Mouse (Mus musculus) fibroblast of lung, adult 2 months (primary cell): Measurements from ENCODE around the gene Sh3bgrl.

Experiments
- DNase-seq: peaks from one replicate; pipeline ENCODE4 v3.0.0-alpha.2; 2011; ENCODE audit warnings: low read depth

Gene Sh3bgrl

GRCm38 (mm10) chrX:109131834-109132233, 36.7 kb downstream of the Sh3bgrl start:
- no peak for DNase-seq

GRCm38 (mm10) chrX:109132463-109132862, 37.3 kb downstream of the Sh3bgrl start:
- no peak for DNase-seq

GRCm38 (mm10) chrX:109133500-109133899, 38.3 kb downstream of the Sh3bgrl start:
- DNase-seq = no peak

GRCm38 (mm10) chrX:109136306-109136705, 41.1 kb downstream of the Sh3bgrl start:
- DNase-seq = no peak

DNA sequence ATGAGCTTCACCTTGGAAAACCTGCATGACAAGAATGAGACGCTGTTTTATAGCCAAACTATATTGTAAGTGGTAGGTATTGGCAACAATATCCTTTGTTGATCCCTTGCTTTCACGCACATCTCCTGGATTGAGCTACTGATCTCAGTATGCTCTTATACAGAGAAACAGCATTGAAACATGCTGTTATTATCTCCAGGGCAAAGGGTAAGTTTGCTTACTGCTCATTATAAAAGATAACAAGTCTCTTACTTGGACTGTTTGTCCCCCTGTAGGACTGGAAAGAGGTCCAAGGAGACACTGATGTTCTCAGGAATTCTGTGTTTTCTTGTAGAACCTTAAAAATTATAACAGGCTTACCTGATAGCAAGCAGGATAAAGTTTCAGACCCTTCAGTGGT, 41.7 kb downstream of the Sh3bgrl start:
- DNase-seq = no peak

- no peak for DNase-seq
Observed at GRCm38 (mm10) chrX:109137295-109137694, 42.1 kb downstream of the Sh3bgrl start.

DNA sequence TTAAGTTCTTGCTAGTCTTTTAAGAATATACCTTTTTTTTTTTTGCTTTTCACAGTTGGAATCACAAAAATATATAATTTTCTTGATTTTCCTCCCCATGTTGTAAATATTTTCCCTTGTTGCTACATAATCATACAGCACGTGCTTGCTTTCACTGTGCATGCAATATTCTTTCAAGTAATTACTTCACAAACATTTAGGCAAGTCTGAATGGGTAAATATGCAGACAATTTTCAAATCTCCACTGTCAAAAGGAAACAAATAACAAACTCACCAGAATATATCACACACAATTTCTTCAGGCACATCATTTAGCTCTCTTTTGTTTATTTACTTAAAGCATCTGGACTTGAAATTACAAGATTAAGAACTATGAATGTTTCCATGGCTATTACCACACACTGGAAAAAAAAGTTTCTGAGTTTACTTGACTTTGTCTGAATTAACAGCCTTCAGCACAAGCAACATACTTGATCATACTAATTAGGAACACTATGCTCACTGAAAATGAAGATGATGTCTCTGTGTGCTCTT, 46.2 kb downstream of the Sh3bgrl start:
- no peak for DNase-seq

GRCm38 (mm10) chrX:109142281-109142680, 47.1 kb downstream of the Sh3bgrl start:
- no peak for DNase-seq

- DNase-seq = no peak
Observed at GRCm38 (mm10) chrX:109145779-109146178, 50.6 kb downstream of the Sh3bgrl start.

DNA sequence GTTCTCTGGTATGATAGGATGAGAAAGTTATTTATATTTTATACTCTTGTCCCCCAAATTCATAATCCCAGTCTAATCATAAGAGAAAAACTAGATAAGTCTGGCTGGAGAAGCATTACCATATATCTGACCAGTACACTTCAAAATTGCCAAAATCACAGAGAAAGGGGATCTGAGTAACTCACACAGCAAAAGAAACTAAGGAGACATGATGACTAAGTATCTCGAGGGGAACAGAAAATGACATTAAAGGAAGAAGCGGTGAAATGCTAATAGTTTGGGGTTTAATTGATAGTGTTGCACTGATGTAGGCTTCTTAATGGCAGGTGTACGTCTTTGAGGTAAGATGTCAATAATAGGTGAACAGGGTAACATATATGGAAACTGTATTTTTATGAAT, 51.9 kb downstream of the Sh3bgrl start:
- no peak for DNase-seq

DNA sequence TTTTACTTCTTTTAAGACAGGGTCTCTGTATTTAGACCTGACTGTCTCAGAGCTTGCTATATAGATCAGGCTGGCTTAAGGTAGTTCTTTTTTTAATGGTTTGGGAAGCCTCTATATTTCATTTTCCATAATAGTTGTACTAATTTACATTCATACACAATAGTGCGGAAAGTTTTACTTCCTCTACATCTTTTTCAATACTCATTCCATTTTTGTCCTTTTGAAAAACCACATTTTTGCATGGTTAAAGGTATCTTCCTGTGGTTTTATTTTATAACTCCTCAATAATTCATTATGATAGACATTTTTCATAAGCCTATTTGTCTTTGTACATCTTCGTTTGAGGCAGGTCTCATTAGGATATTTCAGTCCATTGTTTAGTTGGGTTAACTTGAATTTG, 56.1 kb downstream of the Sh3bgrl start:
- no peak for DNase-seq

- DNase-seq = no peak
Observed at GRCm38 (mm10) chrX:109160326-109160725, 65.2 kb downstream of the Sh3bgrl start.

DNA sequence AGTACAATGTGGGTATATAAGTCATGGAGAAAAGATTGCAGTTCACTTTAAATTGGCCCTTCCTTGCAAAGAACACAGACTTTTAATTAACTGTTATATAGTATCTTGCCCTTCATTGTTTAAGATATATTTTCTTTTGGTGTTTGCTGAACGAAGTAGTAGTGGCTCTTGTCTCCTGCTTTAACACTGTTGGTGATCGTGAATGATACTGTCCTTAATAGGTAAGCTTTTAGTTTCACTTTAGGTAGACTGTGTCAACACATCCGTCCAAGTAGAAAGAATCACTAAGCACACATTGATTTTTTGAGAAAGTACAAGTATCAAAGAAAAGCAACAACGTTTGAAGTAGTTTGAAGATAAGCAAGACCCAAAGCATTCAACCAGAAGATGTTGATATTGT, 65.7 kb downstream of the Sh3bgrl start:
- DNase-seq = no peak

DNA sequence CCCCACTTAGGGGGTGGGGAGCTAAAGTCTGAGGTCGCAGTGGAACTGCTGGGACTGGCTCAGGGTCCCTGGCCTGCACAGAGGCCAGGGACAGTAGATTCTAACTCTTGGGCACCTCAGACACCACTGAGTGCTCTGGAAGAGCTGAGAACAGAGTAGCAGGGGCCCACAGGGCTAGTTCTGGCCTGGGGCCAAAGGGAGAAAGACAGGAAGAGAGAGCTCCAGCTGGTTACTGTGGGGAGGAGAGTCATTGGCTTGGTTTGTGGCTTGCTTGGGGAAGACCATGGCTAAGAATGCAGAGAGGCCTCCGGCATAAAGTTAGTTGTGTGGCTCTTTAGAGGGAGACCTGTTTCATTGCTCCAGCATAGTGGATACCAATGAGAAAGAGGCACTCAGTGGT, 79.9 kb downstream of the Sh3bgrl start:
- no peak for DNase-seq

GRCm38 (mm10) chrX:109175470-109175869, 80.3 kb downstream of the Sh3bgrl start:
- no peak for DNase-seq

GRCm38 (mm10) chrX:109184706-109185478, 89.7 kb downstream of the Sh3bgrl start:
- DNase-seq = no peak

- DNase-seq = no peak
Observed at GRCm38 (mm10) chrX:109189607-109190006, 94.4 kb downstream of the Sh3bgrl start.

GRCm38 (mm10) chrX:109190969-109191368, 95.8 kb downstream of the Sh3bgrl start:
- DNase-seq = no peak

DNA sequence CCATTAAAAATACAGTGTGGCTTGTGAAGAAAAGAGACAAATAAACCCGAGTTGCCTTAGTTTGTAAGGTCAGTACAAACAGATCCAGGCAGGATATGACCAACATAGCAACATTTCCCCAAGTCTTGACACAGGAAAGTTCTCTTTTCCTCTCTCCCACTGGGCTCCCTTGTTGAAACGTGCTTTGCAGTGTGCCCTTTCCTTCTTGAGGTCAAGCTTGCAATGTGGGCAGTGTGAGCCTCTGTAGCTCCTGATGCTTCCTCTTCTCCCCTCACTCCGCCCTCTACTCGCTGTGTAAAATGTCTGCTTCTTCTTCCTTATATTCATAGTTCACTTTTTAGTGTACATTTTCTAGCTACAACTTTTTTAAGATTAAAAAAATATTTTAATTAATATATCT, 96.3 kb downstream of the Sh3bgrl start:
- DNase-seq = no peak

DNA sequence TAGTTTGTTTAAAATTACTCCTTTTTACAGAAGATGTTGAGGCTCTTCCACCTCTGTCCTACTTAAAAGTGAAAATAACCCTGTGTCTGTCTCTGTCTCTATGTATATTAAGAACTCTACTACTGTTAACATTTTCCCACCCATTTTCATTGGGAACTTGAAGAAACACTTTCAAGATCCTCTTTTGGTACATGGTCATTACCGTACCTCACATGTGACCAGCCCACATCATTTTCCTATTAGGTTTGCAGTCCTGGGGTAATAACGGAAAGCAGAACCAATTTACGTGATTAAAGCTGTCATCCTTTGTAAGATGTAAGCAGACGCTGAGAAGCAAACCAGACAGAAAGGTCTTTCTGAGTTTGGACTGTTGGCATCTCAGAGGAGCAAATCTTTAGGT, 101.3 kb downstream of the Sh3bgrl start, which contains the start of gene Gm6377:
Gene Gm6377 (plus strand): TSS at position 289 of the 400 bp plus-strand sequence.
- no peak for DNase-seq

DNA sequence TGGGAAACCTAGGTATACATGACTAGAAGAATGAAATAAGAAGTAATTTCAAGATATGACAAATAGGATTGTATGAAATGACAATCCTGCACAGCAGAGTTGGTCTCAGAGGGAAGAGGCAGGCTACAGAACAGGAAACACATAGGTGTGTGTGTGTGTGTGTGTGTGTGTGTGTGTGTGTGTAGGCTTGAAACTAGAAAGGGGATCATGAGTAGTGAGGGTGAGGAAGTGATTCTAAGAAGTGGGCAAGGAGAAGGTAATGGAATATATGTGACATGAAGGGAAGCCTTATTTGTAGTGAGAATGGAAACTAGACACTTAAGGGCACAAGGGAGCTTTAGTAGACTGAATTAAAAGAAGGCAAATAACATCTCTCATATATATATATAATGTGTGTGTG, 112.7 kb downstream of the Sh3bgrl start:
- DNase-seq = no peak

DNA sequence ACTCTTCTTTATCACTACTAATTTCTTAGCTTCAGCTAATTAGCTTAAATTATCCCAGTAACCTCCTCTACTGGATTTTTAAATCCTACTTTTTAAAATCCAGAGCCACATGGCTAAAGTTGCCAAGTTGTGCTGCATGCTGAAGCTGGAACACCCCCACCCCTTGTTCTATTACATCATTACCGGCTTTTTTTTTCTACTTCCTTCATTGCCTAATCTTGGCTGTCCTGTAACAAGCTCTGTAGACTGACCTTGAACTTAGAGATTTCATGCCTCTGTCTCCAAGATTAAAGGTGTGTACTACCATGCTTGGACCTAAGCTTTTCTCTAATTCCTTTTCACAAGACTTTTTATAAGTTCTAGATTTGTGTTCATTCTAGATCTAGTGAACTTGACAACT, 133.6 kb downstream of the Sh3bgrl start:
- DNase-seq = no peak

DNA sequence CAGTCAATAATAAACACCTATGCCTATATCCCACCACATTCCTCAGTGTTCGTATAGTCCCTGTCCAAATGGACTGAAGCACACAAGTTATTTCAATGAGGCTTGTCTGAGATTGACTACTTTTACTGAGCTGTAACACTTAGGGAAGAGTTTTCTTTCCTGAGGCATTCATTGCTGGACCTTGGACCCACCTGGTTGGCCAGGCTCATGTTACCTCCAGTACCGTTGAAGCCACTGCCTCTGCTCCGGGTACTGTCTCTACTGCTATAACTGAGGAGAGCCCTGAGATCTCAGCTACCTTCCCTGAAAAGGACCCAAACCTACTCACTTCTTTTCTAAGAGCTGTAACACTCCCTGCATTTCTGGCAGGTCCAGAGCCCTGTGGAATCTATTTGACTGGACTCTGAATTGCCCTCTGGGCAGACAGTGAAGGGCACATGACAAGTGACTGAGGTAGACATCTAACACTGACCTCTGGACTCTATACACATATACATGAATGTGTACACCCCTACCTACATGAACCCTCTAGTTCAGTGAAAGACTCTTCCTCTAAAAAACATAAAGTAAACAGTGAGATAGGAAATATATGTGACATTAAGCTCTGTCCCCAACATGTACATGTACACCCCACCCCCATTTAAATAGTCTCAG, 140.3 kb downstream of the Sh3bgrl start:
- DNase-seq = no peak
